31 mouse cellular contexts compared by ENCODE assay signal in genomic region chr2:43786101-43786500, GRCm38 (mm10). TPM values are rescaled to one million over a fixed set of nuclear protein-coding genes. Genes with fewer than 3 reads are reported as not detected.
DNase-seq lines count a peak whose midpoint lies in the region; ATAC-seq and TF ChIP-seq lines count a peak whose summit lies in the region.
"Had no signal": no experiment of that assay in that cellular context is flagged by ENCODE, and none has a peak within 500 bp of the region (broad histone marks: within the 10 kb centered on the region; RNA-seq: fewer than 3 reads in every experiment).

No protein-coding gene starts in this region.

- no peaks in the 10 kb centered on the region for H3K9me3 ChIP-seq in forebrain, embryonic 11.5 days (ENCODE audit: control insufficient read depth, low read length)
- no peaks in the 10 kb centered on the region for H3K9me3 ChIP-seq in forebrain, embryonic 10.5 days
- no peaks in the 10 kb centered on the region for H3K9me3 ChIP-seq in forebrain, embryonic 12.5 days
- no peaks in the 10 kb centered on the region for H3K9me3 ChIP-seq in forebrain, postnatal 0 days (ENCODE audit: low read length)
- H3K9me3 ChIP-seq in midbrain, embryonic 14.5 days (ENCODE audit: control insufficient read depth, low read length), result no peaks in the 10 kb centered on the region
- H3K9me3 ChIP-seq: embryonic facial prominence, embryonic 12.5 days; heart, embryonic 13.5 days; hindbrain, embryonic 15.5 days; midbrain, embryonic 15.5 days had no signal

- no peak overlapping the region for H3K4me3 ChIP-seq in forebrain, embryonic 11.5 days (ENCODE audit: low read depth, low read length)
- no peak overlapping the region for H3K4me3 ChIP-seq in forebrain, embryonic 10.5 days
- peak overlapping the region; percentile 40 for H3K4me3 ChIP-seq in left cerebral cortex, adult 2 months
- no peak overlapping the region for H3K4me3 ChIP-seq in forebrain, embryonic 12.5 days (replicated peaks)
- no peak overlapping the region for H3K4me3 ChIP-seq in forebrain, postnatal 0 days (ENCODE audit: low read depth, low read length)
- no peak overlapping the region for H3K4me3 ChIP-seq in midbrain, embryonic 14.5 days (replicated peaks; ENCODE audit: low read depth, low read length)
- H3K4me3 ChIP-seq: embryonic facial prominence, embryonic 12.5 days; heart, embryonic 13.5 days; hindbrain, embryonic 15.5 days; midbrain, embryonic 15.5 days; myocyte had no signal

- no peak for TF ChIP-seq CTCF in left cerebral cortex, adult 2 months (IDR thresholded peaks at IDR 0.05)
- TF ChIP-seq CTCF in forebrain, postnatal 0 days (IDR thresholded peaks at IDR 0.05; ENCODE audit: low read depth), result no peak

- WGBS in forebrain, embryonic 11.5 days, result 22% methylated on average over 3 of the region's 3 CpGs
- WGBS in forebrain, embryonic 10.5 days, result 16% methylated on average over 3 of the region's 3 CpGs
- WGBS in forebrain, embryonic 12.5 days, result 9% methylated on average over 3 of the region's 3 CpGs
- 8% methylated on average over 3 of the region's 3 CpGs for WGBS in forebrain, postnatal 0 days
- 37% methylated on average over 3 of the region's 3 CpGs for WGBS in midbrain, embryonic 14.5 days

- H3K36me3 ChIP-seq in forebrain, embryonic 11.5 days (ENCODE audit: control insufficient read depth, insufficient read depth, low read length), result no peaks in the 10 kb centered on the region
- no peaks in the 10 kb centered on the region for H3K36me3 ChIP-seq in forebrain, embryonic 10.5 days (replicated peaks)
- no peaks in the 10 kb centered on the region for H3K36me3 ChIP-seq in forebrain, embryonic 12.5 days (replicated peaks)
- H3K36me3 ChIP-seq in forebrain, postnatal 0 days (ENCODE audit: insufficient read depth), result no peaks in the 10 kb centered on the region
- H3K36me3 ChIP-seq in midbrain, embryonic 14.5 days (ENCODE audit: control insufficient read depth, insufficient read depth, low read length), result no peaks in the 10 kb centered on the region
- H3K36me3 ChIP-seq: embryonic facial prominence, embryonic 12.5 days; heart, embryonic 13.5 days; hindbrain, embryonic 15.5 days; midbrain, embryonic 15.5 days had no signal

- H3K27me3 ChIP-seq in forebrain, embryonic 11.5 days (ENCODE audit: control insufficient read depth, insufficient read depth, low read length), result peaks cover 57% of the 10 kb centered on the region
- peaks cover 96% of the 10 kb centered on the region for H3K27me3 ChIP-seq in forebrain, embryonic 10.5 days (ENCODE audit: poor library complexity, severe bottlenecking)
- H3K27me3 ChIP-seq in forebrain, embryonic 12.5 days, result peaks cover 63% of the 10 kb centered on the region
- no peaks in the 10 kb centered on the region for H3K27me3 ChIP-seq in forebrain, postnatal 0 days (ENCODE audit: insufficient read depth, low read length)
- H3K27me3 ChIP-seq in midbrain, embryonic 14.5 days (ENCODE audit: control insufficient read depth, insufficient read depth, low read length), result no peaks in the 10 kb centered on the region
- H3K27me3 ChIP-seq: CH12.LX; embryonic facial prominence, embryonic 12.5 days; heart, embryonic 13.5 days; hindbrain, embryonic 15.5 days; midbrain, embryonic 15.5 days had no signal

- no peaks in the 10 kb centered on the region for H3K4me1 ChIP-seq in forebrain, embryonic 11.5 days (replicated peaks; ENCODE audit: control insufficient read depth, insufficient read depth, low read length)
- peaks cover 21% of the 10 kb centered on the region for H3K4me1 ChIP-seq in forebrain, embryonic 10.5 days
- H3K4me1 ChIP-seq in forebrain, embryonic 12.5 days, result peaks cover 5% of the 10 kb centered on the region; the same call in 1 of the 2 replicates
- H3K4me1 ChIP-seq in forebrain, postnatal 0 days (ENCODE audit: insufficient read depth), result peaks cover 14% of the 10 kb centered on the region
- H3K4me1 ChIP-seq in midbrain, embryonic 14.5 days (ENCODE audit: control insufficient read depth, insufficient read depth, low read length), result 0 out of 2 replicates have a peak, but pooled peaks cover 6% of the 10 kb centered on the region

- no peak for DNase-seq in forebrain, embryonic 11.5 days (ENCODE audit: low spot score)
- no peak for DNase-seq in forebrain, embryonic 10.5 days (ENCODE audit: extremely low spot score, low spot score)
- DNase-seq in left cerebral cortex, adult 2 months (ENCODE audit: extremely low spot score in 1 of 2, low spot score in 2 of 2), result no peak
- no peak for DNase-seq in left cerebral cortex, adult 11 months (ENCODE audit: low spot score)
- peak; percentile 31 for DNase-seq in forebrain, postnatal 0 days
- DNase-seq in midbrain, embryonic 14.5 days, result no peak
- DNase-seq: adrenal gland, postnatal 10 days; cerebellum, adult 11 months; cerebellum, adult 9-11 months; embryo, embryonic 11 days; gastrocnemius, postnatal 10 days; heart, postnatal 10 days; kidney, adult 2 months; kidney, postnatal 36 days; layer of hippocampus, postnatal 36 days; liver; lung, adult 2 months; lung, postnatal 10 days; thymus, postnatal 4 days had no signal

- peak; percentile 55 for ATAC-seq in forebrain, embryonic 11.5 days (replicated peaks; ENCODE audit: low FRiP score)
- peak; percentile 63 for ATAC-seq in forebrain, embryonic 12.5 days (ENCODE audit: low FRiP score)
- no peak; the same call in 1 of the 2 replicates for ATAC-seq in forebrain, postnatal 0 days
- no peak for ATAC-seq in monocyte, adult 5-6 weeks (replicated peaks; ENCODE audit: insufficient number of reproducible peaks, low FRiP score, low TSS enrichment, poor library complexity, severe bottlenecking)
- ATAC-seq in midbrain, embryonic 14.5 days (ENCODE audit: low FRiP score, low TSS enrichment), result no peak

- H3K27ac ChIP-seq in forebrain, embryonic 11.5 days (ENCODE audit: low read depth, low read length), result no peak overlapping the region
- no peak overlapping the region for H3K27ac ChIP-seq in forebrain, embryonic 10.5 days
- peak overlapping the region; percentile 91 for H3K27ac ChIP-seq in left cerebral cortex, adult 2 months
- no peak overlapping the region for H3K27ac ChIP-seq in forebrain, embryonic 12.5 days
- no peak overlapping the region for H3K27ac ChIP-seq in forebrain, postnatal 0 days (ENCODE audit: low read depth, low read length)
- H3K27ac ChIP-seq in midbrain, embryonic 14.5 days (replicated peaks; ENCODE audit: low read depth, low read length), result no peak overlapping the region
- H3K27ac ChIP-seq: embryonic facial prominence, embryonic 12.5 days; heart, embryonic 13.5 days; hindbrain, embryonic 15.5 days; liver, embryonic 14.5 days; macrophage; midbrain, embryonic 15.5 days had no signal

- intact Hi-C loops in left cerebral cortex, adult 2 months (cut with DNase I), result loop anchor here (5.0 to 10.0 kb wide), 3 partner anchors 349 to 1326 kb away; no protein-coding TSS in a partner anchor

- no peak overlapping the region for H3K9ac ChIP-seq in forebrain, embryonic 11.5 days (ENCODE audit: low read length)
- H3K9ac ChIP-seq in forebrain, embryonic 12.5 days, result no peak overlapping the region
- H3K9ac ChIP-seq in forebrain, postnatal 0 days, result no peak overlapping the region
- no peak overlapping the region for H3K9ac ChIP-seq in midbrain, embryonic 14.5 days (replicated peaks; ENCODE audit: low read length)
- H3K9ac ChIP-seq: embryonic facial prominence, embryonic 12.5 days; heart, embryonic 13.5 days; hindbrain, embryonic 15.5 days; liver, embryonic 14.5 days; midbrain, embryonic 15.5 days had no signal

- H3K4me2 ChIP-seq in forebrain, embryonic 11.5 days (ENCODE audit: low read depth, low read length, severe bottlenecking), result no peak overlapping the region
- no peak overlapping the region for H3K4me2 ChIP-seq in forebrain, embryonic 12.5 days
- no peak overlapping the region for H3K4me2 ChIP-seq in forebrain, postnatal 0 days (ENCODE audit: low read depth)
- H3K4me2 ChIP-seq in midbrain, embryonic 14.5 days (ENCODE audit: low read length), result no peak overlapping the region
- H3K4me2 ChIP-seq: embryonic facial prominence, embryonic 12.5 days; heart, embryonic 13.5 days; hindbrain, embryonic 15.5 days; midbrain, embryonic 15.5 days had no signal

RNA-seq across cellular contexts. Expression of gene Arhgap15, which starts 37.5 kb away (rescaled TPM):
- polyA plus RNA-seq in forebrain, embryonic 11.5 days (2014; fragmentation: Nextera tagmentation; extraction: Ambion mirVana), result 0.20 TPM in 1 of 2 replicates, not detected in the other
- polyA plus RNA-seq in forebrain, embryonic 10.5 days (2016; fragmentation: Nextera tagmentation; extraction: Ambion mirVana), result 0.30 and 0.49 TPM in 2 replicates
- total RNA-seq in left cerebral cortex, adult 2 months (2021), result 10 to 100 TPM in 1 of 2 experiments, 1 to 10 TPM in 1; 9.7 to 12.8 TPM
- 0.23 and 0.38 TPM in 2 replicates for polyA plus RNA-seq in forebrain, embryonic 12.5 days (2016; fragmentation: Nextera tagmentation; extraction: Ambion mirVana)
- total RNA-seq in forebrain, postnatal 0 days (2014; rRNA removed), result 2.0 TPM in 2 replicates
- polyA plus RNA-seq in forebrain, postnatal 0 days (2015; fragmentation: Nextera tagmentation; extraction: Ambion mirVana), result 1.2 and 1.5 TPM in 2 replicates
- 182 to 204 TPM (median 191 TPM) in 3 replicates for total RNA-seq in monocyte, adult 5-6 weeks (2017)
- 1.8 and 1.9 TPM in 2 replicates for polyA plus RNA-seq in midbrain, embryonic 14.5 days (2014; fragmentation: Nextera tagmentation; extraction: Ambion mirVana)
- total RNA-seq: ES-E14 had no signal
- polyA plus RNA-seq: C2C12, myocyte had no signal

Comparison
In these comparisons a context has a peak if more than half of its experiments do, and no peak if none do; other contexts are left out.
1. ATAC-seq: peak in forebrain, embryonic 11.5 days (single experiment) and forebrain, embryonic 12.5 days (single experiment); none in forebrain, postnatal 0 days (single experiment), monocyte, adult 5-6 weeks (single experiment) and midbrain, embryonic 14.5 days (single experiment).